Mouse (Mus musculus) heart, adult 2 months (tissue): ENCODE results near the gene Nme3.

Experiments
- CTCF ChIP-seq: fragments of 200-600 bp; IDR thresholded peaks from 2 replicates; pipeline ENCODE4 v1.8.1; 2022; ENCODE audit warnings: antibody characterized with exemption, mild to moderate bottlenecking, moderate library complexity
- EP300 ChIP-seq: fragments of 200-500 bp; IDR thresholded peaks from 2 replicates; pipeline ENCODE4 v1.6.1; 2011; ENCODE audit warnings: low read depth, low read length, control low read depth; ENCODE audit not compliant: insufficient read depth
- POLR2A ChIP-seq: fragments of 200-500 bp; IDR thresholded peaks from 2 replicates; pipeline ENCODE4 v1.6.1; 2011; ENCODE audit warnings: mild to moderate bottlenecking, low read depth, low read length, control low read depth; ENCODE audit not compliant: insufficient read depth

DNA sequence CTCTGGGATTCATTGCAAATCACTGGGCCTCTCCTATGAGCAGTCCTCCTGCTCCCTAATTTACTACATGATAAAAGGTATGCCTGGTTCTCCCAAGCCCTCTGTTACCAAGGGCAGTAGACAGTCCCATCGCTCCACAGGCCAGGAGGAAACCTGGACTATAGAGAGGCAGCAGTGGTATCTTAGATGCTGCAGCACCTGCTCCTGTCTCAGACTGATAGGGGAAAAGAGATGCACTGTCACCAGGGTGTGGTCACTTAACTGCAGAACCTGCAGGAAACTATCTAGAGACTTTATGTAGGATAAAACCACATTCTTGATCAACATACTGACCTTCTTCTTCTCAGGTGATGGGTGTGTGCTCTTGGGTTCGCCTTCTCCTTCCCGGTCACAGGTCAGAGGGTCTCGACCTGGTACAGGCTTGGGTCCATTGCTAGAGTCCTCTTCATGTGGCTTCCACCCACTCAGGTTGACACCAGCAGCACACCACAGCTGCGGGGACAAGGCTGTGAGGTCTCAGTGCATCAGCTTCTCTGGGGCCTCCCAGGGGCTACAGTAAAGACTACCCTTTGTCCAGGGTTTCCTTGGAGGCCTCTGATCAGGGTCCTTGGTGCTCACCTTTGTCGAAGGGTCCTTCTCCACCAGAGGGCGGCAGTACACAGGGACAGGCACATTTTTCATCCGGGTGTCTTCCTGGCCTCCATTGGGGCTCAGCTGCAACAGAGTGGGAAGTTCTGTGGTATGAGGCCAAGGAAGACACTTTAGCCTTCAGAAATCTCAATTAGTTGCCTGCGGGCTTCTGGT lies 6.6 kb downstream of the Nme3 start:
- peak; percentile 63 for TF ChIP-seq CTCF
- no peak for TF ChIP-seq POLR2A
- no peak for TF ChIP-seq EP300
